Mouse (Mus musculus) C2C12 (cell line): ENCODE measurements around the gene Rasgef1b.

Source experiments
- CTCF ChIP-seq: IDR thresholded peaks from one replicate; pipeline ENCODE4 v1.5.1; 2011; ENCODE audit not compliant: control insufficient read depth, insufficient read depth, insufficient read length
- MAX ChIP-seq: IDR thresholded peaks from one replicate; pipeline ENCODE4 v1.6.1; 2011; ENCODE audit warnings: mild to moderate bottlenecking, control low read depth
- MYOD1 ChIP-seq: IDR thresholded peaks from one replicate; pipeline ENCODE4 v1.6.1; 2011; ENCODE audit warnings: low read depth; ENCODE audit not compliant: control insufficient read depth, insufficient read length
- MYOG ChIP-seq: IDR thresholded peaks from one replicate; pipeline ENCODE4 v1.6.1; 2011; ENCODE audit not compliant: control insufficient read depth, insufficient read length; ENCODE audit errors: extremely low read depth
- USF1 ChIP-seq: IDR thresholded peaks from one replicate; pipeline ENCODE4 v1.6.1; 2011; ENCODE audit warnings: low read depth, mild to moderate bottlenecking, control low read depth, moderate library complexity

DNA sequence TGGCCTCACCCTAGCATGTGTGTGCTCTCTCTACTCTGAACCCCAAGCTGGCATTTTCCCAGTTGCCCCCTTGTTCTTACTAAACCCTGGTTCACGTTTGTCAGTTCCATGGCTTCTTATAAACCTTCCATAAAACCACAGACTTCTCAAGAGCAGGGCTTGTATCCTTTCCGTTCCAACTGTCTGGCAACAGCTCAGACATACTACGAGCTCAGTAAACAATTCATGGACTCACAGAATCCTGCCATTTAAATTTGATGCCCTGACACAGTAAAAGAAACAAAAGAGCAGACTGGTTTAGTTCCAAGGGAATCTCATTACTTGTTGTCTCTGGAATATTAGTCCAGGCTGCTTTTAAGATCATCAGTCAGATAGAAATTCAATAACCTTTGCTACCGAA lies 277.9 kb downstream of the Rasgef1b start:
- no peak for TF ChIP-seq MAX
- no peak for TF ChIP-seq CTCF
- no peak for TF ChIP-seq MYOD1
- no peak for TF ChIP-seq USF1
- no peak for TF ChIP-seq MYOG
